Mouse (Mus musculus): ENCODE results near the gene Cytl1.

DNA sequence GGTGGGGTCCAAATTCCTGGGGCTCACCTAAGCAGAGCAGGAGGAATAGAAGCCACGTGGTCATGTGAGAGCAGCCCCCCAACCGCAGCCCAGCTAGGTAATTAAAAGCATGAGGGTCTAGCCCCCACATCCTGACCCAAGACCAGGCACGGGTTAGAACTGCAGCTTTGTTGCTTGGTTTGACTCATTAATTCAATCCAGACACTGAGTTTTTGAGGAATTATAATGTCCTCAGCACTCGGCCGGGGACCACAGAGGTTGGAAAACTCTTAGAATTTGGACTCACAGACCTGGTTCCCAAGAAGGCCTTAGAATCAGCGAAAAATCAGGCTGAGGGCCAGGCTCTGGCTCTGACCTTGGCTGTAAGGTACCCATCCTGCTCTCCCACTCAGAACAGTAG is 35.6 kb downstream of the Cytl1 start:
- no peak for TF ChIP-seq POLR2A (IDR thresholded peaks at IDR 0.05; ENCODE audit: insufficient read depth, low read depth, low read length)
- TF ChIP-seq CTCF (IDR thresholded peaks at IDR 0.05) = no peak

Data from heart, adult 2 months (tissue).